Mouse (Mus musculus): ENCODE data around the gene Arsb. TPM values are rescaled to one million over a fixed set of nuclear protein-coding genes. Genes with fewer than 3 reads are reported as not detected.

Arsb gene
- total and polyA plus RNA-seq, 3 experiments = 0.01 to 0.05 TPM; not detected in 1

DNA sequence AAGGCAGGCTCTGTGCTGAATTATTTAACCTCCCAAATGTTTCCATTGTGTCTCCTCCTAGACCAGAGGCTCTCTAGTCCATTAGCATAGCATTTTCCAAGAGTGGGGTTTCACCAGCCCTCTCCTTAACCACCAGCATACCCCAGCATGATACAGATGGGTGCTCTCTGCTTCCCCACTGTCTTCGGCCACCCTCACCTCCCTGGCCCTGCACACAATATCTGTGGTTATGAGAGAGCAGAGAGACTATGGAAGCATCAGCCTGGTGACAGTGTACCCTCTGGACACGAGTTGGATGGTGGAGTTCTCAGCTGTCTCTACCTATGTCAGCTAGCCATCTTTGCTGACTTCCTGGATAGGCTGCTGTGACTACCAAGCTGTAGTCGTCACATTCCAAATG is 142.8 kb downstream of the Arsb start:
- no peak overlapping the region for H3K4me3 ChIP-seq (ENCODE audit: low read depth, low read length)
- H3K27me3 ChIP-seq (ENCODE audit: insufficient read depth, low read length) = 0 out of 2 replicates have a peak, but pooled peaks cover 5% of the 10 kb centered on the region
- no peaks in the 10 kb centered on the region for H3K4me1 ChIP-seq (ENCODE audit: insufficient read depth, low read depth, low read length)
- DNase-seq (ENCODE audit: low spot score) = no peak
- TF ChIP-seq GATA2 (IDR thresholded peaks at IDR 0.05; ENCODE audit: borderline replicate concordance, low read depth, low read length) (no peak), TAL1 (conservative IDR thresholded peaks at IDR 0.05; ENCODE audit: low read depth, low read length) (no peak), POLR2AphosphoS5 (IDR thresholded peaks at IDR 0.05; ENCODE audit: insufficient replicate concordance, low read depth, low read length) (no peak), GATA1 (IDR thresholded peaks at IDR 0.05; ENCODE audit: borderline replicate concordance, low read length) (no peak), CTCF (IDR thresholded peaks at IDR 0.05; ENCODE audit: low read depth, low read length) (no peak)
- no peaks in the 10 kb centered on the region for H3K9me3 ChIP-seq (replicated peaks)
- no peak for ATAC-seq (ENCODE audit: extremely low read depth, insufficient number of reproducible peaks, low FRiP score, poor library complexity, severe bottlenecking)
- H3K36me3 ChIP-seq (replicated peaks) = no peaks in the 10 kb centered on the region

- Histone ChIP-seq H3K36me3 (replicated peaks) (no peaks in the 10 kb centered on the region), H3K9me3 (replicated peaks) (no peaks in the 10 kb centered on the region), H3K27me3 (ENCODE audit: insufficient read depth, low read length) (0 out of 2 replicates have a peak, but pooled peaks cover 5% of the 10 kb centered on the region), H3K4me3 (ENCODE audit: low read depth, low read length) (no peak overlapping the region), H3K4me1 (ENCODE audit: insufficient read depth, low read depth, low read length) (no peaks in the 10 kb centered on the region)
- ATAC-seq (ENCODE audit: extremely low read depth, insufficient number of reproducible peaks, low FRiP score, poor library complexity, severe bottlenecking) (no peak), DNase-seq (ENCODE audit: low spot score) (no peak)
- TF ChIP-seq CTCF (IDR thresholded peaks at IDR 0.05; ENCODE audit: low read depth, low read length) (no peak), TAL1 (conservative IDR thresholded peaks at IDR 0.05; ENCODE audit: low read depth, low read length) (no peak), GATA1 (IDR thresholded peaks at IDR 0.05; ENCODE audit: borderline replicate concordance, low read length) (no peak), GATA2 (IDR thresholded peaks at IDR 0.05; ENCODE audit: borderline replicate concordance, low read depth, low read length) (no peak), POLR2AphosphoS5 (IDR thresholded peaks at IDR 0.05; ENCODE audit: insufficient replicate concordance, low read depth, low read length) (no peak)
Measured at GRCm38 (mm10) chr13:93915641-93916570, 144.5 kb downstream of the Arsb start.

GRCm38 (mm10) chr13:93919536-93919935 is 148.1 kb downstream of the Arsb start:
- H3K4me3 ChIP-seq (ENCODE audit: low read depth, low read length) = no peak overlapping the region
- no peaks in the 10 kb centered on the region for H3K9me3 ChIP-seq (replicated peaks)
- H3K36me3 ChIP-seq (replicated peaks) = no peaks in the 10 kb centered on the region
- ATAC-seq (ENCODE audit: extremely low read depth, insufficient number of reproducible peaks, low FRiP score, poor library complexity, severe bottlenecking) = no peak
- no peak for DNase-seq (ENCODE audit: low spot score)
- H3K4me1 ChIP-seq (ENCODE audit: insufficient read depth, low read depth, low read length) = no peaks in the 10 kb centered on the region
- peaks cover 2% of the 10 kb centered on the region; the same call in 1 of the 2 replicates for H3K27me3 ChIP-seq (ENCODE audit: insufficient read depth, low read length)
- no peak for TF ChIP-seq CTCF (IDR thresholded peaks at IDR 0.05; ENCODE audit: low read depth, low read length)

GRCm38 (mm10) chr13:93920080-93920785 is 148.8 kb downstream of the Arsb start:
- H3K4me3 ChIP-seq (ENCODE audit: low read depth, low read length) = no peak overlapping the region
- DNase-seq (ENCODE audit: low spot score) (no peak), ATAC-seq (ENCODE audit: extremely low read depth, insufficient number of reproducible peaks, low FRiP score, poor library complexity, severe bottlenecking) (no peak)
- no peaks in the 10 kb centered on the region for H3K36me3 ChIP-seq (replicated peaks)
- no peak for TF ChIP-seq TAL1 (conservative IDR thresholded peaks at IDR 0.05; ENCODE audit: low read depth, low read length)
- no peak for TF ChIP-seq CTCF (IDR thresholded peaks at IDR 0.05; ENCODE audit: low read depth, low read length)
- no peak for TF ChIP-seq POLR2AphosphoS5 (IDR thresholded peaks at IDR 0.05; ENCODE audit: insufficient replicate concordance, low read depth, low read length)
- TF ChIP-seq GATA1 (IDR thresholded peaks at IDR 0.05; ENCODE audit: borderline replicate concordance, low read length) = no peak
- TF ChIP-seq GATA2 (IDR thresholded peaks at IDR 0.05; ENCODE audit: borderline replicate concordance, low read depth, low read length) = no peak
- no peaks in the 10 kb centered on the region for H3K4me1 ChIP-seq (ENCODE audit: insufficient read depth, low read depth, low read length)
- peaks cover 6% of the 10 kb centered on the region; the same call in 1 of the 2 replicates for H3K27me3 ChIP-seq (ENCODE audit: insufficient read depth, low read length)
- H3K9me3 ChIP-seq (replicated peaks) = no peaks in the 10 kb centered on the region

- Histone ChIP-seq H3K4me3 (ENCODE audit: low read depth, low read length) (no peak overlapping the region), H3K36me3 (replicated peaks) (no peaks in the 10 kb centered on the region), H3K9me3 (replicated peaks) (no peaks in the 10 kb centered on the region), H3K4me1 (ENCODE audit: insufficient read depth, low read depth, low read length) (no peaks in the 10 kb centered on the region), H3K27me3 (ENCODE audit: insufficient read depth, low read length) (peaks cover 7% of the 10 kb centered on the region; the same call in 1 of the 2 replicates)
- ATAC-seq (ENCODE audit: extremely low read depth, insufficient number of reproducible peaks, low FRiP score, poor library complexity, severe bottlenecking) (no peak), DNase-seq (ENCODE audit: low spot score) (no peak)
- no peak for TF ChIP-seq GATA2 (IDR thresholded peaks at IDR 0.05; ENCODE audit: borderline replicate concordance, low read depth, low read length)
- no peak for TF ChIP-seq CTCF (IDR thresholded peaks at IDR 0.05; ENCODE audit: low read depth, low read length)
- TF ChIP-seq POLR2AphosphoS5 (IDR thresholded peaks at IDR 0.05; ENCODE audit: insufficient replicate concordance, low read depth, low read length) = no peak
- TF ChIP-seq GATA1 (IDR thresholded peaks at IDR 0.05; ENCODE audit: borderline replicate concordance, low read length) = no peak
- TF ChIP-seq TAL1 (conservative IDR thresholded peaks at IDR 0.05; ENCODE audit: low read depth, low read length) = no peak
Measured at GRCm38 (mm10) chr13:93920786-93921300, 149.4 kb downstream of the Arsb start.

All from G1E (cell line).